Mouse (Mus musculus) thymus, postnatal 4 days (tissue): ENCODE results near the gene Tlr2.
"Not testable (repeated sequence)": the region's sequence is repeated elsewhere in the genome, so short reads cannot be mapped to it uniquely, and the experiment has no call there.

Experiments
- DNase-seq: peaks from one replicate; pipeline ENCODE4 v3.0.0; 2021

The Tlr2 gene

GRCm38 (mm10) chr3:83841095-83841850 lies at the start of gene Tlr2:
Tlr2 (minus strand) TSS chr3:83841767.
- DNase-seq = peak; percentile 81

- DNase-seq = no peak
These were observed 43.6 kb upstream of the Tlr2 start for GRCm38 (mm10) chr3:83885163-83885562.

GRCm38 (mm10) chr3:83879261-83880050 lies 37.9 kb upstream of the Tlr2 start:
- not testable (repeated sequence) for DNase-seq

GRCm38 (mm10) chr3:83878801-83879200 lies 37.2 kb upstream of the Tlr2 start:
- no peak for DNase-seq

GRCm38 (mm10) chr3:83876299-83876698 lies 34.7 kb upstream of the Tlr2 start:
- DNase-seq = no peak

- not testable (repeated sequence) for DNase-seq
These were observed 33.5 kb upstream of the Tlr2 start for GRCm38 (mm10) chr3:83875078-83875477.

GRCm38 (mm10) chr3:83872853-83873252 lies 31.3 kb upstream of the Tlr2 start:
- not testable (repeated sequence) for DNase-seq

- DNase-seq = not testable (repeated sequence)
These were observed 30.4 kb upstream of the Tlr2 start for GRCm38 (mm10) chr3:83871962-83872361.

- DNase-seq = not testable (repeated sequence)
These were observed 30.0 kb upstream of the Tlr2 start for GRCm38 (mm10) chr3:83871559-83871958.

- DNase-seq = no peak
These were observed 28.2 kb upstream of the Tlr2 start for GRCm38 (mm10) chr3:83869776-83870175.

- not testable (repeated sequence) for DNase-seq
These were observed 25.5 kb upstream of the Tlr2 start for GRCm38 (mm10) chr3:83867026-83867425.

GRCm38 (mm10) chr3:83865216-83865615 lies 23.6 kb upstream of the Tlr2 start:
- DNase-seq = no peak

- no peak for DNase-seq
These were observed 22.5 kb upstream of the Tlr2 start for GRCm38 (mm10) chr3:83864064-83864548.

GRCm38 (mm10) chr3:83862956-83863355 lies 21.4 kb upstream of the Tlr2 start:
- DNase-seq = peak; percentile 28

GRCm38 (mm10) chr3:83859595-83859994 lies 18.0 kb upstream of the Tlr2 start:
- no peak for DNase-seq

GRCm38 (mm10) chr3:83859071-83859470 lies 17.5 kb upstream of the Tlr2 start:
- no peak for DNase-seq

GRCm38 (mm10) chr3:83857621-83858020 lies 16.1 kb upstream of the Tlr2 start:
- DNase-seq = no peak

- no peak for DNase-seq
These were observed 14.1 kb upstream of the Tlr2 start for GRCm38 (mm10) chr3:83855643-83856042.

GRCm38 (mm10) chr3:83849341-83849740 lies 7.8 kb upstream of the Tlr2 start:
- no peak for DNase-seq

GRCm38 (mm10) chr3:83844766-83845520 lies 3.4 kb upstream of the Tlr2 start:
- no peak for DNase-seq

GRCm38 (mm10) chr3:83839477-83839876 lies 2.1 kb downstream of the Tlr2 start:
- DNase-seq = no peak

GRCm38 (mm10) chr3:83836685-83837084 lies 4.9 kb downstream of the Tlr2 start:
- DNase-seq = no peak

- no peak for DNase-seq
These were observed 13.4 kb downstream of the Tlr2 start for GRCm38 (mm10) chr3:83828145-83828611.
